Mouse (Mus musculus) heart, adult 9 months (tissue): ENCODE results near the gene Alcam.

Source experiments
- DNase-seq, 2 experiments: peaks; one replicate each; pipeline ENCODE4 v3.0.0; 2022; ENCODE audit warnings: low spot score in 2 of 2

The Alcam gene

DNA sequence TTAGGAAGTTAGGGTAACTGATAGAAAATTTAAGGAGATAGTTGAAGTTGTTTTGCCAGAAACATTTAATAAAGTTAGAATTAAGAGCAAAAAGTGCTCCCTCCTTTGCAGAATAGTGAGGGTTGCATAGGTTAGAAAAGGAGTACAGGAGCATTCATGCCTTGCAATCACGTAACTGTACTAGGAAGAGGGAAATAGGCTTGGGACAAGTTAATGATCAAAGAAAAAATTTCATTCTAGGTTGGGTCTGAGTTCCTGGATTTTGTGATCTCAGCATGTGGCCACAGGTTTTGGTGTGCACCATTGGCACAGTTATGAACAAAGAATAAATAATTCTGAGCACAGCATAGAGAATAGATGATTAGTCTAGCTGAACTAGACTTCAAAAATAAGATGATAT, 192.1 kb downstream of the Alcam start:
- DNase-seq = no peak

DNA sequence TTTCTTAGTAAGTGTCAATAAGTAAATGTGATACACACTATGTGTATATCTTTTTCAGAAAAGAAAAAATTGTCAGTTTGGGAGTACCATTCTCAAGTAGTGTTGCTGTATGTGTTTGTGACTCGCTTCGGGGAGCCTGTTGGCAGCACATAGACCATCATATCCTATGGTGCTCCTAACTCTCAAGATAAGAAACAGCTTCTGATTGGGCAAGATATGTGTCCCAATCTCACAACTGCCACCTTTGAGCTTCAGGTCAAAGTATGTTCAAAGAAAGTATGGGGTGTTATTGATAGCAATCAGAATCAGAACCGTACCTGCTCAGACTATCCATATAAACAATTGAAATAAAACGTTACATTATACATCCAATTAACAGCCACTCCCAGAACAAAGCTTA, 202.9 kb downstream of the Alcam start:
- DNase-seq = no peak

- no peak for DNase-seq
Measured at GRCm38 (mm10) chr16:52250196-52250595, 203.7 kb downstream of the Alcam start.

- DNase-seq = no peak
Measured at GRCm38 (mm10) chr16:52243421-52243973, 210.4 kb downstream of the Alcam start.

GRCm38 (mm10) chr16:52242144-52242543, 211.7 kb downstream of the Alcam start:
- no peak for DNase-seq

DNA sequence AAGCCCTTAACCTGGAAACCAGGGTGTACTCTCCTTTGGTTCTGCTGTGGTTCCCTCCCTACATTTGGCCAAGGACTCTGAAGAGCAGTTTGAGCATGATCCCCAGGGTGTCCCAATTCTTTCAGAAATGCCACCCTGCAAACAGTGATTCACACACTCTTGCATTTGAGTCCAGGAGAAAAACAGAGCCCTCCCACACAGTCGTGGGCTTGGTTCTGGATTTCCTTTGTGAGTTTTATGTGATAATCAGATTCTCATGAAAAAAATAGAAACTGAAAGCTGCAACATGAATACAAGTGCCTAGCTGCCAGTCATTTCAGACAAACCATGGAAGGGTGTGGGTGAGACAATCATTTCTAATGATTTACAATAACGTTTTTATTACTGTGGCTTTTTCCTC, 223.9 kb downstream of the Alcam start:
- no peak for DNase-seq

GRCm38 (mm10) chr16:52229446-52229845, 224.4 kb downstream of the Alcam start:
- no peak for DNase-seq

GRCm38 (mm10) chr16:52222896-52223295, 231.0 kb downstream of the Alcam start:
- DNase-seq = no peak

DNA sequence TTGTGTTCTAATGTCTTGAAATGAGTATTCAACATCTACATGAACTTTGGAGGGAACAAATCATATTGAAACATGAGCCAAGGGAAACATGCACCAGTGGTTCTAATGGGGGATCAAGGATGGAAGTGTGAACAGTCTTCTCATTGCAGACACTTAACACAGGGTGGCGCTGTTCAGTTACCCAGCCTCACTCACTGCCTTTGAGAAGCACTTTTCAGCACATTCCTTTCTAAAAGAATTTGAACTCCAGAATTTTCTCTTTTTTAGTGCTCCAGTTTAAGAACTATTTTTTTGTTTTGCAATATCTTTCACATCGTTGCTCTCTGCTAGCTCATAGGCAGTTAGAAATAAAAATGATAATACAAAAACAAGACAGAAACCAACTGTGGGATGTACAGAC, 234.8 kb downstream of the Alcam start:
- no peak for DNase-seq

DNA sequence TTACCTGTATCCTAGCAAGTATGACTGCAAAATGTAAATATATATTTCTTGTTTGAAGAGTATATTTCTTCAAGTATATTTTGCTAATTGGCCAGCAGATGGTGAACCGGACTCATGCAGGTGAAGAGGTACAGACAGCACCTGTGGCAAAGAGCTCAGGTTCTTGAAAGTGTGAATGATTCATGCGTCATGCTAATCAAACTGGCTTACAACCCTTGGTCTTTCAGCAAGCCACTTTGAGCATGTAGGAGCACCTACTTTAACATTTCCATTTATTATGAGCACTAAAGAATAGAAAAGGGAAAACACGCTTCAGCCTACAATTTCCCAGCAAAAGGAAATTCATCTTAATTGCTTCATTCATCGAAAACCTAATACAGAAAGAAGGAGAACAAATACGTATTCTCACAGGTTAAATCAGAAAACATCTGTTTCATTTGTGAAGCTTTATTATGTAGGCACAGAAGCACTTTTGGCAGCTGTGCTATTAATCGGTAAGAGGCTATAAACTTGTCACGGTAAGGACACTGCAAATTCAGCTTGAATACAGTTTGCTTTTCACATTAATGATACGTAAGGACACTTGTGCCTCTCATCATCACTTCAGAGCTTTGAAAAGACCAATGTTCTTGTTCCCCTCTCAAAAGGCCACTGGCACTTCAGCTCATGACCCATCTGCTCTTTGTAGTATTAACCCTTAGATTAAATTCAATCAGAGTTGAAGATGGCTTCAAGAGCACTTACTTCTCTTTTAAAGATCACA, 242.8 kb downstream of the Alcam start:
- DNase-seq = no peak

- no peak for DNase-seq
Measured at GRCm38 (mm10) chr16:52200107-52200506, 253.8 kb downstream of the Alcam start.
